Mouse (Mus musculus) left cerebral cortex, postnatal 36 days (tissue): Measurements from ENCODE around the gene Camk1. TPM values are rescaled to one million over a fixed set of nuclear protein-coding genes. Genes with fewer than 3 reads are reported as not detected.
"Not testable (repeated sequence)": the region's sequence is repeated elsewhere in the genome, so short reads cannot be mapped to it uniquely, and the experiment has no call there.

ENCODE experiments used
- DNase-seq, 2 experiments: peaks; one replicate each; pipeline ENCODE4 v3.0.0; 2021 to 2022; ENCODE audit warnings: low spot score in 2 of 2, mixed read lengths in 1 of 2
- intact Hi-C: fragments of 180-260 bp; cut with DNase I; formaldehyde crosslinking; loops from one replicate; pipeline ENCODE4 v1.15.1; 2025
- total RNA-seq, 2 experiments: library from RNA; stranded (reverse); gene quantifications; 2 replicates each; pipeline ENCODE4 v1.2.3; 2021

Gene Camk1
- total RNA-seq, 2 experiments from 2014 or later, result 106 to 123 TPM

DNA sequence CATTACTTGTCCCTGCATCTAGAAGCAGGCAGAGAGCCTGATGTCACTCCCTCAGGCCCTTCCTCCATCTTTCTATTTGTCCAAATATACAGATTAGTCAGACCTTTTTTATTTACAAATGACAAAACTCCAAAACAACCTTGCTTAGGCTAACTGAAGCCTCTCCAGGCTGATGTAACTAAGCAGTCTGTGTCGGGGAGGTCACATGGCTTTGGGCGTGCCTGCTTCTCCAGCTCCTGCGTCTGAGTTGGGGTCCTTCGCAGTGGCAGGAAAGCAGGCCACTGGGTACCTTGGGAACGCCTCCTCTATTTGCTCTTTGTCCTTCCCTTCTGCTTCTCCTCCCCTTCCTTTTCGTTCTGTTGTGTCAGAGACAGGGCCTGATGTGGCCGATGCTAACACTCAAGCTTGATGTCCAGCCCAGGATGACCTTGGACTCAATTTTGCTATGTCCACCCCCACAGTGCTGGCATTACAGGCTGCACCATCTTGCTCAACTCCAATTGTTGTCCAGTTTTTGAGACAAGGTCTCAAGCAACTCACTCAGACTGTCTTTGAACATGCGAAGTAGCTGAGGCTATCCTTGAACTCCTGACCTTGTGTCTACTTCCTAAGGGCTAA lies 20.8 kb upstream of the Camk1 start:
- no peak for DNase-seq
- intact Hi-C loops, result no loop called here

- DNase-seq, result no peak
- intact Hi-C loops, result no loop called here
Measured at GRCm38 (mm10) chr6:113362241-113362640, 18.5 kb upstream of the Camk1 start.

GRCm38 (mm10) chr6:113361476-113361875 lies 17.7 kb upstream of the Camk1 start:
- intact Hi-C loops, result no loop called here
- DNase-seq, result no peak

- intact Hi-C loops, result no loop called here
- DNase-seq, result no peak
Measured at GRCm38 (mm10) chr6:113353696-113354095, 9.9 kb upstream of the Camk1 start.

- intact Hi-C loops, result no loop called here
- DNase-seq, result no peak
Measured at GRCm38 (mm10) chr6:113352820-113353219, 9.0 kb upstream of the Camk1 start.

DNA sequence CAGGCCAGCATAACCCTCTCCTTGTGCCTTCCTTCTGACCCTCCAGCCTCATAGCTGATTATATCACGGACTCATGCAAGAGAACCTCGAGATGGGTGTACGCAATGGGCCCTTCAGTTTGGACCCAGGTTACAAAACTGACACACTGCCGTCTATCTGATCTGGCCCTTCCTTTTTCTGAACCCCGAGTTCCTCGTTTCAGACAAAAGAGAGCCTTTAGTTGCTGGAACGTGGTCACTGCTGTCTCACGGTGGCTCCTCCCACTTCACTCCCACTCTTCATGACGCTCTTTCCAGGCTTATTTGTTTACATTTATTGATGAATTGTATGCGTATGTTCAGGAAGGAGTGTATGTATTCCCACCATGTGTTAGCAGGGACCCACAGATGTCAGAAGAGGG lies 7.9 kb upstream of the Camk1 start:
- intact Hi-C loops, result no loop called here
- DNase-seq, result no peak

GRCm38 (mm10) chr6:113351161-113351560 lies 7.4 kb upstream of the Camk1 start:
- DNase-seq, result no peak

DNA sequence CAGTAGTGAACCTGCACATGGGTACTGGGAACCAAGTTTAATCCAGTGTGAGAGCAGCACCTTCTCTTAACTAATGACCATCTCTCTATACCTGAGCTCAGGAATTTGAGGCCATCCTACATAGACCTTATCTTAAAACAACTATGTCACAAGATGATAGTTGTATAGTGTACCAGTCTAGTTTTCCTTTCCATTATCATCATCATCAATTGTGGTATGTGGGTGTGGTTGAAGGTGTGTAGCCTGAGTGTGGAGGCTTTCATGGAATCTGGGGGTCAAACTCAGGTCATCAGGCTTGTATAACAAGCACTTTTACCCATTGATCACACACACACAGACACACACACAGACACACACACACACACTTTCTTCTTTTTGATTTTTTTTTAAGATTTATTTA lies 6.8 kb upstream of the Camk1 start:
- intact Hi-C loops, result no loop called here
- no peak for DNase-seq

More at GRCm38 (mm10) chr6:113351161-113351560, 7.4 kb upstream of the Camk1 start:
- intact Hi-C loops, result no loop called here

DNA sequence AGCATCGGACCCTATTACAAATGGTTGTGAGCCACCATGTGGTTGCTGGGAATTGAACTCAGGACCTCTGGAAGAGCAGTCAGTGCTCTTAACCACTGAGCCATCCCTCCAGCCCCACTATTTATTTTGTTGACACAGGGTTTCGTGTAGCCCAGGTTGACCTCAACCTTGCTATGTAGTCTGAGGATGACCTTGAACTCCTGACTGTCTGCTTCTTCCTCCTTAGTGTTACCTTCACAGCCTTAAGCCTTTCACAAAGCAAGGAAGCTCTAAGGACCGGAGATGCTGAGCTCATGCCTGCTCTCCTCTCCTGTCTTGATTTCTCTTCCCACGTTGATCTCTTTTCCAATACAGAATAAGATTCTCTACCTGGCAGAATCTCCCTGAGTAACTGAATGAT lies 3.1 kb upstream of the Camk1 start:
- intact Hi-C loops, result no loop called here
- DNase-seq, result no peak

DNA sequence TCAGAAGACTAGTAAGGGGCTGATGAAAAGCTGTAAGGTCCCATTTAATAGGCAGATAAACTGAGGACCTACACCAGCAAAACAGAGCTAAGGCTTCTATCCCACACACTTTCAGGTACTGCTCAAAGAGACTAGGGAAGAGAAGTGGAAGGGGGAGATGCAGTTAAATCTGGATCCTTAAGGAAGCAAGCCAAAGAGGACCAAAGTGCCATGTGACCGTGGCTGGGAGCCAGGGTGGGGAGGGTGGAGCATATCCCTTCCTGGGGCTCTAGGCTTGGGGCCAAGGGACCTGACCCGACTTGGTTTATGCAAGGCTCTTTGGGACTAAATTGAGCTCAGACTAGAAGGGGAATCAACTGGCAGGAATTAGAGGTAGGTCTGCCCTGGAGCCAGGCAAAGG lies 537 bp upstream of the Camk1 start:
- intact Hi-C loops, result loop anchor here (5.0 kb wide), 2 partner anchors 33 to 78 kb away; partner anchors contain the start of genes Arpc4 and Tada3
- peak; percentile 28 to 37 for DNase-seq

- intact Hi-C loops, result loop anchor here (5.0 kb wide), 2 partner anchors 35 to 80 kb away; partner anchors contain the start of genes Arpc4 and Tada3
- DNase-seq, result peak in 1 of 2 experiments; percentile 39
Measured at GRCm38 (mm10) chr6:113342297-113342696, 1.5 kb downstream of the Camk1 start.

GRCm38 (mm10) chr6:113341574-113341973 lies 2.2 kb downstream of the Camk1 start:
- peak in 1 of 2 experiments; percentile 16 for DNase-seq

GRCm38 (mm10) chr6:113336852-113337620 lies 6.7 kb downstream of the Camk1 start:
- intact Hi-C loops, result no loop called here
- no peak for DNase-seq

More at GRCm38 (mm10) chr6:113341574-113341973, 2.2 kb downstream of the Camk1 start:
- intact Hi-C loops, result loop anchor here (5.0 kb wide), 2 partner anchors 36 to 81 kb away; partner anchors contain the start of genes Arpc4 and Tada3

GRCm38 (mm10) chr6:113334216-113334615 lies 9.6 kb downstream of the Camk1 start:
- intact Hi-C loops, result no loop called here
- no peak for DNase-seq

GRCm38 (mm10) chr6:113333137-113333950 lies 10.4 kb downstream of the Camk1 start:
- intact Hi-C loops, result no loop called here
- peak; percentile 40 to 53 for DNase-seq

GRCm38 (mm10) chr6:113332734-113333133 lies 11.1 kb downstream of the Camk1 start:
- intact Hi-C loops, DNase-seq: not testable (repeated sequence)

DNA sequence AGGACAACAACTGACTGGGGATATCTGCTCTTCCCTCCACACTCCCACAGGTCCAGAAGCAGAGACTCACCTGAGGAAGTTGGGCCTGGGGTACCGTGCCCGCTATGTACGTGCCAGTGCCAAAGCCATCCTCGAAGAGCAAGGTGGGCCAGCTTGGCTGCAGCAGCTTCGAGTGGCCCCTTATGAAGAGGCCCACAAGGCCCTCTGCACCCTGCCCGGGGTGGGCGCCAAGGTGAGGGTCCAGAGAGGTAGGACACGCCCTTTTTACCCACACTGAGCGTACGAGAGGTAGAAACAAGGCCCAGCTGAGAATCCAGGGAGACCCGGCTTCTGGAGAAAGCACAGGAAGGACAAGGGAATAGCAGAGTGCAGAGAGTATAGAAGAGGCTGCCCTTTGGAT lies 12.1 kb downstream of the Camk1 start:
- intact Hi-C loops, result no loop called here
- DNase-seq, result no peak

- no peak for DNase-seq
- intact Hi-C loops, result no loop called here
Measured at GRCm38 (mm10) chr6:113330547-113330946, 13.2 kb downstream of the Camk1 start.

GRCm38 (mm10) chr6:113329396-113329795 lies 14.4 kb downstream of the Camk1 start:
- intact Hi-C loops, result loop anchor here (10.0 kb wide), 1 partner anchor 285 kb away; the partner anchor contains the start of gene Thumpd3
- DNase-seq, result no peak
